8 mouse cellular contexts compared by ENCODE assay signal in the genomic region with DNA sequence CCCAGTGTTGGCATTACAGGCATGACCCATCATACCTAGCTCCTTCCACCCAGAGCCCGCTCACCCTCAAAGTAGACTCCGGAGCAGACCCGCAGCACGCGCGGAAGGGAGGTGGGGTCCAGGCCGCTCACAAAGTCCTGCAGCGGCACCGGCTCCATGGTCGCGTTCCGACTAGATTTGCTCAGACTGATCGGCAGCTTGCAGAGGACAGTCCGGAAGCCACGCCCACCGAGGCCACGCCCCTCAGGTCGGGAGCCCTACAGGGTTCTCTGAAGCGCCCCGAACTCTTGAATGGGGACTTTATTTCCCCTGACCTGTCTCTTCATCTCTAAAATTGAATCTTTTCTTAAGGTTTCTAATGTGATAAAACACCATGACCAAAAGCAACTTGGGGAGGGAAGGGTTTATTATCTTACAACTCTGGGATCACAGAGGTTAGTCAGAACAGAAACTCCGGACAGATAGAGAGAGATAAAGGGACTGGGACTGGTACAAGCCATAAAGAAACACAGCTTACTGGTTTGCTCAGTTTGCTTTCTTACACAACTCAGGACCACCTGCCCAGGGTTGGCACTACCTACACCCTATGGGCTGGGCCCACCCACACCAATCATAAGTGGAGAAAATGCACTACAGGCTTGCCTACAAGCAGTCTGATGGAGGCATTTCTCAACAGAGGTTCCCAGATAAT. TPM values are rescaled to one million over a fixed set of nuclear protein-coding genes. Genes with fewer than 3 reads are reported as not detected.
DNase-seq lines count a peak whose midpoint lies in the region; ATAC-seq and TF ChIP-seq lines count a peak whose summit lies in the region.

A gene (minus strand): TSS at position 192 of the 691 bp plus-strand sequence.

- H3K36me3 ChIP-seq in hindbrain, postnatal 0 days (ENCODE audit: insufficient read depth, low read length), result no peaks in the 10 kb centered on the region
- no peaks in the 10 kb centered on the region for H3K36me3 ChIP-seq in limb, embryonic 15.5 days
- no peaks in the 10 kb centered on the region for H3K36me3 ChIP-seq in midbrain, embryonic 14.5 days (ENCODE audit: control insufficient read depth, insufficient read depth, low read length)

- H3K9me3 ChIP-seq in hindbrain, postnatal 0 days (ENCODE audit: low read length), result no peaks in the 10 kb centered on the region
- H3K9me3 ChIP-seq in limb, embryonic 15.5 days, result no peaks in the 10 kb centered on the region
- no peaks in the 10 kb centered on the region for H3K9me3 ChIP-seq in midbrain, embryonic 14.5 days (ENCODE audit: control insufficient read depth, low read length)

- no peak for DNase-seq in cerebellum, adult 2 months
- no peak for DNase-seq in cerebellum, adult 9-11 months
- DNase-seq in cerebellum, postnatal 36 days, result peak; percentile 2 to 16
- peak; percentile 83 for DNase-seq in gastrocnemius, postnatal 14 days
- DNase-seq in hindbrain, postnatal 0 days (ENCODE audit: low spot score), result peak; percentile 43
- DNase-seq in midbrain, embryonic 14.5 days, result peak; percentile 55
- DNase-seq in spleen, postnatal 14 days (ENCODE audit: low spot score in 2 of 2), result peak; percentile 88 to 92

- ATAC-seq in hindbrain, postnatal 0 days, result no peak
- no peak for ATAC-seq in limb, embryonic 15.5 days (ENCODE audit: insufficient number of reproducible peaks, low FRiP score, low TSS enrichment, low read depth)
- ATAC-seq in midbrain, embryonic 14.5 days (ENCODE audit: low FRiP score, low TSS enrichment), result no peak

- no peak within 1 kb of the TSS for H3K9ac ChIP-seq in hindbrain, postnatal 0 days (replicated peaks; ENCODE audit: low read length)
- H3K9ac ChIP-seq in limb, embryonic 15.5 days, result no peak within 1 kb of the TSS
- no peak within 1 kb of the TSS for H3K9ac ChIP-seq in midbrain, embryonic 14.5 days (replicated peaks; ENCODE audit: low read length)

- TF ChIP-seq POLR2A in cerebellum, adult 2 months (IDR thresholded peaks at IDR 0.05; ENCODE audit: borderline replicate concordance, insufficient read depth, low read length), result no peak

- no peak for TF ChIP-seq CTCF in cerebellum, adult 2 months (IDR thresholded peaks at IDR 0.05; ENCODE audit: borderline replicate concordance, insufficient read depth, low read depth, low read length)
- no peak for TF ChIP-seq CTCF in hindbrain, postnatal 0 days (IDR thresholded peaks at IDR 0.05; ENCODE audit: low read depth)

- peak within 1 kb of the TSS; percentile 34 for H3K4me3 ChIP-seq in cerebellum, adult 2 months (replicated peaks; ENCODE audit: insufficient read depth, low read depth, low read length)
- peak within 1 kb of the TSS; percentile 24 for H3K4me3 ChIP-seq in hindbrain, postnatal 0 days (ENCODE audit: low read length)
- H3K4me3 ChIP-seq in limb, embryonic 15.5 days, result peak within 1 kb of the TSS; percentile 33
- no peak within 1 kb of the TSS; the same call in 1 of the 2 replicates for H3K4me3 ChIP-seq in midbrain, embryonic 14.5 days (replicated peaks; ENCODE audit: low read depth, low read length)

- intact Hi-C loops in gastrocnemius, postnatal 14 days (cut with DNase I; ENCODE audit: low total_unique reads), result no loop called here

- H3K27ac ChIP-seq in cerebellum, adult 2 months (ENCODE audit: insufficient read depth, low read length), result no peak within 1 kb of the TSS
- H3K27ac ChIP-seq in hindbrain, postnatal 0 days, result no peak within 1 kb of the TSS
- no peak within 1 kb of the TSS for H3K27ac ChIP-seq in limb, embryonic 15.5 days
- H3K27ac ChIP-seq in midbrain, embryonic 14.5 days (replicated peaks; ENCODE audit: low read depth, low read length), result no peak within 1 kb of the TSS

- 4% methylated on average over 21 of the region's 21 CpGs for WGBS in cerebellum, adult 2 months
- 2% methylated on average over 21 of the region's 21 CpGs for WGBS in hindbrain, postnatal 0 days
- WGBS in limb, embryonic 15.5 days, result 2% methylated on average over 21 of the region's 21 CpGs
- WGBS in midbrain, embryonic 14.5 days, result 2% methylated on average over 21 of the region's 21 CpGs

- no peaks in the 10 kb centered on the region for H3K4me1 ChIP-seq in cerebellum, adult 2 months (ENCODE audit: control insufficient read depth, insufficient read depth, low read length)
- 0 out of 2 replicates have a peak, but pooled peaks cover 3% of the 10 kb centered on the region for H3K4me1 ChIP-seq in hindbrain, postnatal 0 days (ENCODE audit: insufficient read depth, low read length)
- H3K4me1 ChIP-seq in limb, embryonic 15.5 days, result peaks cover 3% of the 10 kb centered on the region
- no peaks in the 10 kb centered on the region for H3K4me1 ChIP-seq in midbrain, embryonic 14.5 days (ENCODE audit: control insufficient read depth, insufficient read depth, low read length)

- peak within 1 kb of the TSS; percentile 55 for H3K4me2 ChIP-seq in hindbrain, postnatal 0 days (ENCODE audit: low read depth, low read length)
- H3K4me2 ChIP-seq in limb, embryonic 15.5 days, result peak within 1 kb of the TSS; percentile 54
- peak within 1 kb of the TSS; percentile 47 for H3K4me2 ChIP-seq in midbrain, embryonic 14.5 days (ENCODE audit: low read length)

- H3K27me3 ChIP-seq in cerebellum, adult 2 months (ENCODE audit: control insufficient read depth, insufficient read depth, low read length), result peaks cover 1% of the 10 kb centered on the region; the same call in 1 of the 2 replicates
- H3K27me3 ChIP-seq in hindbrain, postnatal 0 days (ENCODE audit: insufficient read depth, low read length), result peaks cover 9% of the 10 kb centered on the region; the same call in 1 of the 2 replicates
- H3K27me3 ChIP-seq in limb, embryonic 15.5 days, result peaks cover 20% of the 10 kb centered on the region
- peaks cover 5% of the 10 kb centered on the region; the same call in 1 of the 2 replicates for H3K27me3 ChIP-seq in midbrain, embryonic 14.5 days (ENCODE audit: control insufficient read depth, insufficient read depth, low read length)

RNA-seq across cellular contexts. Expression of the gene that starts here (rescaled TPM):
- 0.41 and 0.44 TPM in 2 replicates for polyA plus RNA-seq in cerebellum, adult 2 months (2012; rRNA removed)
- total RNA-seq in gastrocnemius, postnatal 14 days (2021), result 1 to 10 TPM; 1.5 to 1.7 TPM
- total RNA-seq in hindbrain, postnatal 0 days (2014; rRNA removed), result 0.78 and 0.79 TPM in 2 replicates
- polyA plus RNA-seq in hindbrain, postnatal 0 days (2015; fragmentation: Nextera tagmentation; extraction: Ambion mirVana), result 0.28 and 0.35 TPM in 2 replicates
- polyA plus RNA-seq in limb, embryonic 15.5 days (2015; fragmentation: Nextera tagmentation; extraction: Ambion mirVana), result 1.3 and 1.8 TPM in 2 replicates
- polyA plus RNA-seq in midbrain, embryonic 14.5 days (2014; fragmentation: Nextera tagmentation; extraction: Ambion mirVana), result 0.09 and 1.6 TPM in 2 replicates

Comparison
In these comparisons a context has a peak if more than half of its experiments do, and no peak if none do; other contexts are left out.
1. DNase-seq: peak in cerebellum, postnatal 36 days (2 of 2), gastrocnemius, postnatal 14 days (single experiment), midbrain, embryonic 14.5 days (single experiment) and spleen, postnatal 14 days (2 of 2); none in cerebellum, adult 2 months (0 of 2) and cerebellum, adult 9-11 months (single experiment).
2. Peak in DNase-seq, H3K4me3 ChIP-seq and H3K4me2 ChIP-seq in hindbrain, postnatal 0 days; RNA of the gene not detected or under 1 TPM.
3. Peak in every context shown above with its lines, with median percentiles within 50 percentile points of each other: H3K4me2 ChIP-seq.